Mouse (Mus musculus) stomach, postnatal 0 days (tissue): Measurements from ENCODE around the gene Pip5k1a.

ENCODE experiments used
- CTCF ChIP-seq: IDR thresholded peaks from 2 replicates; pipeline ENCODE4 v1.5.1; 2016; ENCODE audit warnings: antibody characterized with exemption, low read depth, mild to moderate bottlenecking, moderate library complexity
- EP300 ChIP-seq: optimal IDR thresholded peaks from 2 replicates; pipeline ENCODE3; 2016; ENCODE audit warnings: antibody characterized with exemption

DNA sequence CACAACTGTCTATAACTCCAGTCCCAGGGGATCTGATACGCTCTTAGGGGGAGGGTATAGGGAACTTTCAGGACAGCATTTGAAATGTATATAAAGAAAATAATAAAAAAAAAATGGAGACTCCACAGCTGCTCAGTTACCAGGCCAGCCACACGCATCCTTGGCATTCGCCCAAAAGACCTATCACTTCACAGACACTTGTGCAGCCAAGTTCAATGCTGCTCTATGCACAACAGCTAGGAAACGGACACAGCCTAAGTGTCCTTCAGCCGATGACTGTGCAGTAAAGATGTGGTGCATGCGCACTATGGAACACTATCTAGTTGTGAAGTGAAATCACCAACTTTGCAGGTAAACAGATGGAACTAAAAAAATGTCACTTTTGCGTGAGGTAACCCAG, 50.5 kb downstream of the Pip5k1a start:
- TF ChIP-seq CTCF (no peak), EP300 (no peak)
